Mouse (Mus musculus) lung, postnatal 0 days (tissue): ENCODE results near the gene Ankfn1. TPM values are rescaled to one million over a fixed set of nuclear protein-coding genes. Genes with fewer than 3 reads are reported as not detected.

Experiments
- ATAC-seq: fragments of 200-750 bp; cut with Nextera tagmentation; 2 replicates; pipeline ENCODE4 v1.8.0; 2017; ENCODE audit warnings: moderate library complexity
- DNase-seq: peaks from one replicate; pipeline ENCODE4 v3.0.0-alpha.2; 2016; ENCODE audit warnings: low spot score
- H3K27ac ChIP-seq: fragments of 300-500 bp; sonication (generic); 2 replicates; pipeline ENCODE4 v1.5.1; 2014; ENCODE audit warnings: antibody characterized with exemption, mild to moderate bottlenecking, low read length, mixed read lengths
- H3K27me3 ChIP-seq: fragments of 300-500 bp; sonication (generic); replicated peaks from 2 replicates; pipeline ENCODE4 v1.6.1; 2014; ENCODE audit warnings: low read length, mixed read lengths; ENCODE audit not compliant: insufficient read depth
- H3K36me3 ChIP-seq: fragments of 300-500 bp; sonication (generic); 2 replicates; pipeline ENCODE4 v1.6.1; 2014; ENCODE audit warnings: low read length, mixed read lengths; ENCODE audit not compliant: insufficient read depth
- H3K4me1 ChIP-seq: fragments of 300-500 bp; sonication (generic); 2 replicates; pipeline ENCODE4 v1.6.1; 2014; ENCODE audit warnings: antibody characterized with exemption, low read depth, low read length, mixed read lengths; ENCODE audit not compliant: insufficient read depth
- H3K4me2 ChIP-seq: fragments of 300-500 bp; sonication (generic); replicated peaks from 2 replicates; pipeline ENCODE4 v1.6.1; 2014; ENCODE audit warnings: low read depth, mild to moderate bottlenecking, low read length, moderate library complexity, mixed read lengths
- H3K4me3 ChIP-seq: fragments of 300-500 bp; sonication (generic); 2 replicates; pipeline ENCODE4 v1.5.1; 2014; ENCODE audit warnings: low read depth, low read length
- H3K9ac ChIP-seq: fragments of 300-500 bp; sonication (generic); replicated peaks from 2 replicates; pipeline ENCODE4 v1.6.1; 2014; ENCODE audit warnings: low read depth, mild to moderate bottlenecking
- H3K9me3 ChIP-seq: fragments of 300-500 bp; sonication (generic); 2 replicates; pipeline ENCODE4 v1.6.1; 2016; ENCODE audit warnings: low read length, mixed read lengths
- CTCF ChIP-seq: IDR thresholded peaks from 2 replicates; pipeline ENCODE4 v1.5.1; 2016; ENCODE audit warnings: antibody characterized with exemption, mild to moderate bottlenecking
- EP300 ChIP-seq: IDR thresholded peaks from 2 replicates; pipeline ENCODE4 v1.6.1; 2016; ENCODE audit warnings: antibody characterized with exemption, mild to moderate bottlenecking, control low read depth
- WGBS: fragments of 180-500 bp; shearing (Covaris S2); extraction: QIAGEN DNeasy Blood & Tissue Kit; methylation state at CpG from one replicate; pipeline ENCODE4 v1.1.7; 2014; 5-methylcytosine and 5-hydroxymethylcytosine counted together
- polyA plus RNA-seq: library from polyadenylated mRNA; unstranded; fragments of >200 nt; fragmentation: Nextera tagmentation; extraction: Ambion mirVana; gene quantifications from 2 replicates; pipeline ENCODE4 v1.2.1, GENCODE M21; 2015

Ankfn1 gene
- polyA plus RNA-seq, 1 experiment from 2014 or later: 0.85 TPM

DNA sequence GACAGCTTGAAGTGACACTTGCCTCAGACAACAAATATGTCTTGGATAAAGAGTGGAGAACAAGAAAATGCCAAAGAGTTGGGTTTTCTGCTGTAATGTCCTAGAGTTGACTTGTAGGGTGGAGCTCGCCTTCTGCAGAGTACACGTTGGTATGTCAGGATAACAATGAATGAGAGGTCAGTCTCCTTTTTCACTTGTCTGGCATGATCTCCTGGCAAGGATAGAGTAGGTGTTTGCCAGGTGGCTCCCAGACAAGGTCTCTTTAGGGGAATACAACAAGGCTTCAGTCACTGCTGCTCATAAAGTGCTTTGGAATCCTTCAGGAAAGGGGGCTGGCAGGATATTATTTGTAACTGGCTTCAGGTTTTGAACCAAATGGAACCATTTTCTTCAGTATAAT lies 388.6 kb downstream of the Ankfn1 start:
- Histone ChIP-seq H3K4me1 (no peaks in the 10 kb centered on the region), H3K36me3 (no peaks in the 10 kb centered on the region), H3K27ac (no peak overlapping the region), H3K9me3 (no peaks in the 10 kb centered on the region), H3K27me3 (no peaks in the 10 kb centered on the region), H3K4me3 (no peak overlapping the region), H3K9ac (no peak overlapping the region), H3K4me2 (no peak overlapping the region)
- TF ChIP-seq EP300 (no peak), CTCF (no peak)
- no peak for ATAC-seq
- DNase-seq: no peak
- 61% methylated on average over 2 of the region's 2 CpGs for WGBS

DNA sequence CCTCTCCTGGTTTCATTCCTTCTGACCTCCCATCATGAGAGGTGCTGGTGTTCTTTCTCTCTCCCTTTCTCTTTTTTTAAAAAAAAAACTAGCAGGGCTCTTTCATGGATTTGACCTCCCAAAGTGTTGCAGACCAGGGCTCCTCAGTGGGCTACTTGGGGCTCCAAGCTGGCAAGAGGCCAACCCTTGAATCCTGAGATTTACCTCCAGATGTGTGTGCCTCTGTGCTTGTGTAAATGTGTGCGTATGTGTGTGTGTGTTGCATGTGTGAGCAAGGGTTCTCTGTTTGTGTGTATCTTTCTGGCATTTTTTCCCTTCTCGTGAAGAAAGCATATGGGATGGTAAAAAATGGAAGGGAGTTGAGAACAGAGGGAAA lies 394.8 kb downstream of the Ankfn1 start:
- no peaks in the 10 kb centered on the region for H3K36me3 ChIP-seq
- DNase-seq: no peak
- no peaks in the 10 kb centered on the region for H3K27me3 ChIP-seq
- no peak overlapping the region for H3K4me2 ChIP-seq
- H3K9ac ChIP-seq: no peak overlapping the region
- ATAC-seq: no peak
- H3K9me3 ChIP-seq: no peaks in the 10 kb centered on the region
- TF ChIP-seq EP300: no peak
- TF ChIP-seq CTCF: no peak
- H3K4me1 ChIP-seq: no peaks in the 10 kb centered on the region
- no peak overlapping the region for H3K27ac ChIP-seq
- 29% methylated on average over 2 of the region's 2 CpGs for WGBS
- H3K4me3 ChIP-seq: no peak overlapping the region

- Histone ChIP-seq H3K4me1 (no peaks in the 10 kb centered on the region), H3K4me3 (no peak overlapping the region), H3K4me2 (no peak overlapping the region), H3K36me3 (no peaks in the 10 kb centered on the region), H3K9me3 (no peaks in the 10 kb centered on the region), H3K27ac (no peak overlapping the region), H3K9ac (no peak overlapping the region), H3K27me3 (no peaks in the 10 kb centered on the region)
- WGBS: 24% methylated on average over 8 of the region's 8 CpGs
- DNase-seq: no peak
- no peak for TF ChIP-seq EP300
- TF ChIP-seq CTCF: no peak
- no peak for ATAC-seq
Measured at GRCm38 (mm10) chr11:89381782-89382633, 395.4 kb downstream of the Ankfn1 start.

GRCm38 (mm10) chr11:89370941-89371340 lies 406.5 kb downstream of the Ankfn1 start:
- no peaks in the 10 kb centered on the region for H3K4me1 ChIP-seq
- H3K4me3 ChIP-seq: no peak overlapping the region
- no peak for DNase-seq
- 85% methylated on average over 14 of the region's 14 CpGs for WGBS
- no peaks in the 10 kb centered on the region for H3K9me3 ChIP-seq
- ATAC-seq: no peak
- no peaks in the 10 kb centered on the region for H3K27me3 ChIP-seq
- no peak overlapping the region for H3K9ac ChIP-seq
- no peaks in the 10 kb centered on the region for H3K36me3 ChIP-seq
- no peak for TF ChIP-seq CTCF
- TF ChIP-seq EP300: no peak
- H3K4me2 ChIP-seq: no peak overlapping the region
- H3K27ac ChIP-seq: no peak overlapping the region

- Histone ChIP-seq H3K36me3 (no peaks in the 10 kb centered on the region), H3K9me3 (no peaks in the 10 kb centered on the region), H3K4me3 (no peak overlapping the region), H3K27ac (no peak overlapping the region), H3K27me3 (no peaks in the 10 kb centered on the region), H3K4me1 (no peaks in the 10 kb centered on the region), H3K4me2 (no peak overlapping the region), H3K9ac (no peak overlapping the region)
- DNase-seq (no peak), ATAC-seq (no peak)
- no peak for TF ChIP-seq CTCF
- TF ChIP-seq EP300: no peak
- 62% methylated on average over 7 of the region's 7 CpGs for WGBS
Measured at GRCm38 (mm10) chr11:89370373-89370772, 407.1 kb downstream of the Ankfn1 start.

DNA sequence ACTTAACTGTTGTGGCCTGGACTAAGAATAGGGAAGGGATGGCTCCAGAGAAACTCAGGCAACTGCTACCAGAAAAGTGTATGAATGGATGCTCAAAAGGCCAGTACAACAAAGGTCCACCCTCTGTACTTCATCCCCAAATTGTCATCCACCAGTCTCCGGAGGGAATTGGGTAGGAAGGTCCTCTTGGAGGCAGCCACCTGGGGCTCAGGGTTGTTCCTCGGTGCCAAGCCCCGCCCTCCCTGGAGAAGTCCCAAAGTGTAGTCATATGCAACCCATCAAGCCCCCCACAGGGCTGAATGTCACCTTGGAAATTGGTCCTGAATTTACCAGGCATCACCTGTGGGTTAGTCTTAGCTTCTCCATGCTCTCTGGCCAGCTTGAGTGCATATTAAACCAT lies 413.5 kb downstream of the Ankfn1 start:
- Histone ChIP-seq H3K27me3 (no peaks in the 10 kb centered on the region), H3K4me1 (no peaks in the 10 kb centered on the region), H3K9ac (no peak overlapping the region), H3K9me3 (no peaks in the 10 kb centered on the region), H3K4me3 (no peak overlapping the region), H3K27ac (no peak overlapping the region), H3K4me2 (no peak overlapping the region), H3K36me3 (no peaks in the 10 kb centered on the region)
- DNase-seq: no peak
- no peak for ATAC-seq
- no peak for TF ChIP-seq EP300
- no peak for TF ChIP-seq CTCF
- WGBS: 93% methylated on average over 3 of the region's 3 CpGs
